In genomic region chr11:117305509-117306188, GRCm38 (mm10) we compare ENCODE assay signal across 17 mouse cellular contexts.
A peak's percentile ranks its signal among the peaks of the same experiment; 100 is the strongest.
DNase-seq lines count a peak whose midpoint lies in the region; ATAC-seq and TF ChIP-seq lines count a peak whose summit lies in the region.
"Had no signal": no experiment of that assay in that cellular context is flagged by ENCODE, and none has a peak within 500 bp of the region (broad histone marks: within the 10 kb centered on the region; RNA-seq: fewer than 3 reads in every experiment).

No protein-coding gene starts in this region.

- no peak for TF ChIP-seq RAD21 in CH12.LX (IDR thresholded peaks at IDR 0.05; ENCODE audit: low read depth, low read length)

- TF ChIP-seq EP300 in CH12.LX (IDR thresholded peaks at IDR 0.05; ENCODE audit: low read length) = no peak

- no peak for TF ChIP-seq CTCF in CH12.LX (conservative IDR thresholded peaks at IDR 0.05 in 1 of 2, IDR thresholded peaks at IDR 0.05 in 1 of 2; ENCODE audit: low read depth in 2 of 2, low read length in 2 of 2)

- no peak overlapping the region for H3K4me2 ChIP-seq in heart, embryonic 11.5 days
- no peak overlapping the region for H3K4me2 ChIP-seq in heart, embryonic 12.5 days
- no peak overlapping the region for H3K4me2 ChIP-seq in CH12.LX (ENCODE audit: insufficient read depth, low read depth, poor library complexity, severe bottlenecking)
- H3K4me2 ChIP-seq: hindbrain, embryonic 14.5 days; kidney, embryonic 15.5 days; lung, embryonic 15.5 days; midbrain, embryonic 13.5 days had no signal

- DNase-seq in 416B (ENCODE audit: low read depth) (peak; percentile 80), CH12.LX (ENCODE audit: extremely low read depth) (no peak)
- no peak for DNase-seq in limb, embryonic 10.5 days (ENCODE audit: low spot score)
- DNase-seq in lung, postnatal 10 days = no peak
- DNase-seq in ovary, postnatal 14 days (ENCODE audit: low spot score) = no peak
- DNase-seq: heart, postnatal 14 days; right cerebral cortex, postnatal 25 days had no signal

- TF ChIP-seq POLR2A in CH12.LX (IDR thresholded peaks at IDR 0.05; ENCODE audit: low read depth, low read length) = no peak

- no peaks in the 10 kb centered on the region for H3K36me3 ChIP-seq in heart, embryonic 11.5 days (ENCODE audit: control insufficient read depth, insufficient read depth, low read length)
- H3K36me3 ChIP-seq in heart, embryonic 12.5 days = peaks cover 9% of the 10 kb centered on the region; the same call in 1 of the 2 replicates
- peaks cover 3 to 41% of the 10 kb centered on the region in 2 experiments for H3K36me3 ChIP-seq in CH12.LX (replicated peaks in 1 of 2; ENCODE audit: control insufficient read depth in 1 of 2, insufficient read depth in 1 of 2, low read length in 1 of 2)
- peaks cover 73% of the 10 kb centered on the region for H3K36me3 ChIP-seq in limb, embryonic 10.5 days
- H3K36me3 ChIP-seq: midbrain, embryonic 13.5 days had no signal

- WGBS in heart, embryonic 11.5 days (ENCODE audit: insufficient replicate concordance) = 69% methylated on average over 7 of the region's 7 CpGs
- 71% methylated on average over 7 of the region's 7 CpGs for WGBS in heart, embryonic 12.5 days
- 76% methylated on average over 7 of the region's 7 CpGs for WGBS in limb, embryonic 10.5 days

- in situ Hi-C loops in CH12.LX (cut with MboI; ENCODE audit: low pct_ligation_motif_present, low pct_unique_long_range_greater_than_20kb, low sequenced_read_pairs) = loop anchor here (5.0 kb wide), 1 partner anchor 38 kb away; no protein-coding TSS in a partner anchor

- H3K79me2 ChIP-seq in CH12.LX (replicated peaks; ENCODE audit: control insufficient read depth, extremely low read depth, insufficient read depth, poor library complexity, severe bottlenecking) = peaks cover 18% of the 10 kb centered on the region

- 0 out of 2 replicates have a peak overlapping the region, but pooled peaks have one; percentile 6 for H3K27ac ChIP-seq in heart, embryonic 11.5 days (ENCODE audit: low read depth, low read length)
- H3K27ac ChIP-seq in heart, embryonic 12.5 days (ENCODE audit: poor library complexity, severe bottlenecking) = no peak overlapping the region
- H3K27ac ChIP-seq in CH12.LX (ENCODE audit: insufficient read depth, low read depth) = peak overlapping the region; percentile 31
- peak overlapping the region; percentile 59 for H3K27ac ChIP-seq in limb, embryonic 10.5 days
- H3K27ac ChIP-seq: forebrain, embryonic 10.5 days; hindbrain, embryonic 14.5 days; liver, embryonic 14.5 days; lung, embryonic 15.5 days; midbrain, embryonic 13.5 days had no signal

- H3K9me3 ChIP-seq in heart, embryonic 11.5 days (replicated peaks; ENCODE audit: control insufficient read depth, low read length) = no peaks in the 10 kb centered on the region
- H3K9me3 ChIP-seq in heart, embryonic 12.5 days (replicated peaks) = no peaks in the 10 kb centered on the region
- H3K9me3 ChIP-seq in CH12.LX (replicated peaks; ENCODE audit: low read length) = peaks cover 10% of the 10 kb centered on the region
- no peaks in the 10 kb centered on the region for H3K9me3 ChIP-seq in limb, embryonic 10.5 days (replicated peaks)
- H3K9me3 ChIP-seq: heart, embryonic 10.5 days; kidney, embryonic 15.5 days; lung, embryonic 15.5 days; midbrain, embryonic 13.5 days had no signal

- H3K4me3 ChIP-seq in heart, embryonic 11.5 days (ENCODE audit: low read depth, low read length) = no peak overlapping the region
- H3K4me3 ChIP-seq in heart, embryonic 12.5 days = no peak overlapping the region
- H3K4me3 ChIP-seq in CH12.LX (replicated peaks in 1 of 3; ENCODE audit: low read depth in 2 of 3, low read length in 2 of 3, poor library complexity in 1 of 3) = no peak overlapping the region
- no peak overlapping the region for H3K4me3 ChIP-seq in limb, embryonic 10.5 days
- H3K4me3 ChIP-seq: forebrain, embryonic 10.5 days; heart, embryonic 10.5 days; kidney, embryonic 15.5 days; lung, embryonic 15.5 days; midbrain, embryonic 13.5 days had no signal

- ATAC-seq in heart, embryonic 11.5 days (replicated peaks; ENCODE audit: insufficient number of reproducible peaks, low FRiP score, low TSS enrichment) = no peak
- no peak for ATAC-seq in heart, embryonic 12.5 days (ENCODE audit: insufficient number of reproducible peaks, low FRiP score)
- ATAC-seq: intestine, embryonic 16.5 days; midbrain, embryonic 13.5 days had no signal

- H3K9ac ChIP-seq in heart, embryonic 11.5 days (ENCODE audit: low read depth, low read length) = no peak overlapping the region
- no peak overlapping the region for H3K9ac ChIP-seq in heart, embryonic 12.5 days
- no peak overlapping the region for H3K9ac ChIP-seq in CH12.LX (ENCODE audit: insufficient read depth, low read depth)
- H3K9ac ChIP-seq: hindbrain, embryonic 14.5 days; kidney, embryonic 15.5 days; liver, embryonic 14.5 days; lung, embryonic 15.5 days; midbrain, embryonic 13.5 days had no signal

- dilution Hi-C loops in CH12.LX (cut with MboI; ENCODE audit: extremely low pct_ligation_motif_present, extremely low pct_unique_long_range_greater_than_20kb, low sequenced_read_pairs) = no loop called here

- no peaks in the 10 kb centered on the region for H3K27me3 ChIP-seq in heart, embryonic 11.5 days (ENCODE audit: control insufficient read depth, insufficient read depth, low read length)
- H3K27me3 ChIP-seq in heart, embryonic 12.5 days (replicated peaks) = no peaks in the 10 kb centered on the region
- H3K27me3 ChIP-seq in CH12.LX (replicated peaks) = no peaks in the 10 kb centered on the region
- H3K27me3 ChIP-seq in limb, embryonic 10.5 days (ENCODE audit: low read depth, poor library complexity, severe bottlenecking) = no peaks in the 10 kb centered on the region
- H3K27me3 ChIP-seq: kidney, embryonic 15.5 days; lung, embryonic 15.5 days; midbrain, embryonic 13.5 days had no signal

- H3K4me1 ChIP-seq in heart, embryonic 11.5 days (ENCODE audit: control insufficient read depth, insufficient read depth, low read length) = peaks cover 44% of the 10 kb centered on the region
- peaks cover 55% of the 10 kb centered on the region for H3K4me1 ChIP-seq in heart, embryonic 12.5 days (replicated peaks)
- peaks cover 69 to 95% of the 10 kb centered on the region in 2 experiments for H3K4me1 ChIP-seq in CH12.LX (ENCODE audit: control insufficient read depth in 1 of 2, insufficient read depth in 2 of 2)
- H3K4me1 ChIP-seq in limb, embryonic 10.5 days = peaks cover 76% of the 10 kb centered on the region

TF ChIP-seq in CH12.LX, 34 proteins besides CTCF, POLR2A, EP300 and RAD21:
- TF ChIP-seq E2F4 (IDR thresholded peaks at IDR 0.05; ENCODE audit: insufficient replicate concordance, low read depth, low read length) (no peak), ETS1 (conservative IDR thresholded peaks at IDR 0.05; ENCODE audit: low read depth, low read length) (no peak), MEF2A (IDR thresholded peaks at IDR 0.05; ENCODE audit: borderline replicate concordance, low read depth, low read length) (0 out of 2 replicates have a peak, but pooled peaks have one; percentile 9)
